Comparison of ENCODE assay signal across 9 mouse cellular contexts in genomic region chr10:60028979-60029378, GRCm38 (mm10). TPM values are rescaled to one million over a fixed set of nuclear protein-coding genes. Genes with fewer than 3 reads are reported as not detected.
DNase-seq lines count a peak whose midpoint lies in the region; ATAC-seq and TF ChIP-seq lines count a peak whose summit lies in the region.
"Had no signal": no experiment of that assay in that cellular context is flagged by ENCODE, and none has a peak within 500 bp of the region (broad histone marks: within the 10 kb centered on the region; RNA-seq: fewer than 3 reads in every experiment).

No protein-coding gene starts in this region.

- H3K9ac ChIP-seq in liver, postnatal 0 days (replicated peaks) = no peak overlapping the region

- no peak overlapping the region for H3K4me2 ChIP-seq in liver, postnatal 0 days (ENCODE audit: low read depth, low read length)

- TF ChIP-seq CTCF in liver, postnatal 0 days (IDR thresholded peaks at IDR 0.05; ENCODE audit: low read depth) = no peak

- ATAC-seq in liver, postnatal 0 days = no peak

- peaks cover 55% of the 10 kb centered on the region for H3K4me1 ChIP-seq in limb, embryonic 10.5 days
- H3K4me1 ChIP-seq in liver, postnatal 0 days (ENCODE audit: insufficient read depth) = no peaks in the 10 kb centered on the region

- 86% methylated on average over 7 of the region's 7 CpGs for WGBS in limb, embryonic 10.5 days
- 75% methylated on average over 7 of the region's 7 CpGs for WGBS in liver, postnatal 0 days (ENCODE audit: insufficient replicate concordance)

- DNase-seq in adrenal gland, postnatal 14 days = peak; percentile 50
- no peak for DNase-seq in adrenal gland, postnatal 4 days (ENCODE audit: low spot score in 2 of 2)
- DNase-seq in MN1 (ENCODE audit: low spot score) = peak; percentile 79
- DNase-seq in induced T-regulatory cell, adult 2 months (ENCODE audit: low read depth) = peak; percentile 18
- DNase-seq in limb, embryonic 10.5 days (ENCODE audit: low spot score) = no peak
- no peak for DNase-seq in liver, postnatal 0 days
- no peak for DNase-seq in T-cell, adult 2 months (ENCODE audit: low spot score)
- DNase-seq in urinary bladder, adult 18-20 months (ENCODE audit: low spot score in 2 of 2) = no peak
- DNase-seq: cerebellum, adult 2 months had no signal

- H3K27ac ChIP-seq in limb, embryonic 10.5 days = peak overlapping the region; percentile 74
- no peak overlapping the region for H3K27ac ChIP-seq in liver, postnatal 0 days (ENCODE audit: low read depth)

- H3K9me3 ChIP-seq in limb, embryonic 10.5 days (replicated peaks) = no peaks in the 10 kb centered on the region
- no peaks in the 10 kb centered on the region for H3K9me3 ChIP-seq in liver, postnatal 0 days (ENCODE audit: low read length)

- no peak overlapping the region for H3K4me3 ChIP-seq in limb, embryonic 10.5 days
- H3K4me3 ChIP-seq in liver, postnatal 0 days (ENCODE audit: low read depth, low read length) = no peak overlapping the region

- no peaks in the 10 kb centered on the region for H3K36me3 ChIP-seq in limb, embryonic 10.5 days
- no peaks in the 10 kb centered on the region; the same call in 1 of the 2 replicates for H3K36me3 ChIP-seq in liver, postnatal 0 days (replicated peaks; ENCODE audit: insufficient read depth, low read length)

- H3K27me3 ChIP-seq in limb, embryonic 10.5 days (ENCODE audit: low read depth, poor library complexity, severe bottlenecking) = no peaks in the 10 kb centered on the region
- H3K27me3 ChIP-seq in liver, postnatal 0 days (ENCODE audit: insufficient read depth, low read length) = no peaks in the 10 kb centered on the region

- no peak for TF ChIP-seq EP300 in liver, postnatal 0 days (IDR thresholded peaks at IDR 0.05; ENCODE audit: low read depth)

RNA-seq across cellular contexts. Expression of gene Anapc16, which starts 26.0 kb away (rescaled TPM):
- 57.5 and 68.8 TPM in 2 replicates for total RNA-seq in adrenal gland, postnatal 14 days (2021)
- total RNA-seq in adrenal gland, postnatal 4 days (2021) = 10 to 100 TPM; 82.2 to 88.4 TPM
- polyA plus RNA-seq in limb, embryonic 10.5 days (2016; fragmentation: Nextera tagmentation; extraction: Ambion mirVana) = 103 and 111 TPM in 2 replicates
- polyA plus RNA-seq in liver, postnatal 0 days (2015; fragmentation: Nextera tagmentation; extraction: Ambion mirVana) = 37.3 and 37.7 TPM in 2 replicates

RNA-seq across cellular contexts. Expression of gene Ascc1, which starts 26.4 kb away (rescaled TPM):
- total RNA-seq in adrenal gland, postnatal 14 days (2021) = 27.8 and 29.8 TPM in 2 replicates
- 10 to 100 TPM; 35.7 to 38.0 TPM for total RNA-seq in adrenal gland, postnatal 4 days (2021)
- 32.1 and 36.5 TPM in 2 replicates for polyA plus RNA-seq in limb, embryonic 10.5 days (2016; fragmentation: Nextera tagmentation; extraction: Ambion mirVana)
- polyA plus RNA-seq in liver, postnatal 0 days (2015; fragmentation: Nextera tagmentation; extraction: Ambion mirVana) = 14.1 and 14.7 TPM in 2 replicates

Comparison
In these comparisons a context has a peak if more than half of its experiments do, and no peak if none do; other contexts are left out.
1. DNase-seq: peak in adrenal gland, postnatal 14 days (single experiment), MN1 (single experiment) and induced T-regulatory cell, adult 2 months (single experiment); none in adrenal gland, postnatal 4 days (0 of 2), limb, embryonic 10.5 days (single experiment), liver, postnatal 0 days (single experiment), T-cell, adult 2 months (single experiment) and urinary bladder, adult 18-20 months (0 of 2).